Mouse (Mus musculus): ENCODE data around the gene Selenow. TPM values are rescaled to one million over a fixed set of nuclear protein-coding genes. Genes with fewer than 3 reads are reported as not detected.

Selenow gene
- polyA plus RNA-seq, 1 experiment from 2014 or later = 774 TPM

- WGBS = 79% methylated on average over 2 of the region's 2 CpGs
- no peak within 1 kb of the TSS for H3K9ac ChIP-seq
- no peak within 1 kb of the TSS for H3K4me2 ChIP-seq
These were observed 39.9 kb downstream of the Selenow start, which contains the start of gene Crxos for GRCm38 (mm10) chr7:15882317-15882716. Crxos (plus strand) TSS chr7:15882617.

GRCm38 (mm10) chr7:15881831-15882230, 40.4 kb downstream of the Selenow start:
- H3K9me3 ChIP-seq = no peaks in the 10 kb centered on the region
- no peak overlapping the region for H3K9ac ChIP-seq
- no peaks in the 10 kb centered on the region for H3K36me3 ChIP-seq
- ATAC-seq (ENCODE audit: borderline replicate concordance, extremely low read depth, low FRiP score, low TSS enrichment) = no peak
- H3K27ac ChIP-seq = no peak overlapping the region
- no peaks in the 10 kb centered on the region for H3K27me3 ChIP-seq
- WGBS = 65% methylated on average over 3 of the region's 3 CpGs
- H3K4me1 ChIP-seq = no peaks in the 10 kb centered on the region
- H3K4me3 ChIP-seq = no peak overlapping the region
- no peak overlapping the region for H3K4me2 ChIP-seq

More at GRCm38 (mm10) chr7:15882317-15882716, 39.9 kb downstream of the Selenow start, which contains the start of gene Crxos:
- no peak within 1 kb of the TSS for H3K27ac ChIP-seq
- no peak for ATAC-seq (ENCODE audit: borderline replicate concordance, extremely low read depth, low FRiP score, low TSS enrichment)
- no peaks in the 10 kb centered on the region for H3K36me3 ChIP-seq
- no peaks in the 10 kb centered on the region for H3K9me3 ChIP-seq
- no peaks in the 10 kb centered on the region for H3K27me3 ChIP-seq
- no peak within 1 kb of the TSS for H3K4me3 ChIP-seq
- no peaks in the 10 kb centered on the region for H3K4me1 ChIP-seq

DNA sequence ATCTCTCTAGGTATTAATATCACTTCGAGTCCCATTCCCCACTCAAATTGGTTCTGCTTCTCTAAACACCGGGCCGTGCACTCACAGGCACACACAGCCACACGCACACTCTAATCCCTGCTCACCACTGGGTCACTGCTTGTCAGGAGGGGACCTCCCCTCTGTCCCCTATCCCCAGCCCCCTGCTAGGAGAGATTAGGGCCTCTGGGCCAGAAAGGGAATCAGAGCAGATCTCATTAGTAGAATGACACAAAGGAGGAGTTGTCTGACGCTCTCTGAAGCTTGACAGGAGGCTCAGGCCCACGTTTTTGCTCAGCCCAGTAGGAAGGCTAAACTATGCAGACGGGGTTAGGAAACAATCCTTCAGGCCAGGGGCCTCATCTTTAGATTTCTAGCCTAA, 40.8 kb downstream of the Selenow start:
- WGBS = 15% methylated on average over 7 of the region's 7 CpGs

DNA sequence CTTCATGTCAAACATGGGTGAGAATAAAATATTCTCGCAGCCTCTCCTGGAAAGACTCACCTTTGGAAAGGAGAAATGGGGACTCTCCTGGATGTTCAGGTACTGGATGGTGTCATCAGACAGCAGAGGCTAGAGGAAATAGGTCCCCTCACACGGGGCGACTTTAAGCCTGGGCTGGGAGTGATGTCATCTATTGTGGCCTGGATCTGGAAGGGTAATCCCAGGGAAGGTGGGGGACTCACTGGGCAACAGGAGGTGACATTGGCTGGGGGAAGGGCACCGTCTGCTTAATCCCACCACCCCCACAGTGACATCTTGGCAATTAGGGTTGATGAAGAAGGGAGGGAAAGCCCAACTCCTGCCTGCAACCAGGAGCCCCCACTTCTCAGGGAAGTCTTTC, 42.4 kb downstream of the Selenow start, which contains the start of gene Crx:
Gene Crx, minus strand, starts transcription at position 213 of the 400 bp plus-strand sequence.
- ATAC-seq (ENCODE audit: borderline replicate concordance, extremely low read depth, low FRiP score, low TSS enrichment) = no peak
- Histone ChIP-seq H3K9ac (no peak within 1 kb of the TSS), H3K27me3 (no peaks in the 10 kb centered on the region), H3K9me3 (no peaks in the 10 kb centered on the region), H3K4me1 (no peaks in the 10 kb centered on the region), H3K27ac (no peak within 1 kb of the TSS), H3K4me3 (no peak within 1 kb of the TSS), H3K36me3 (no peaks in the 10 kb centered on the region), H3K4me2 (no peak within 1 kb of the TSS)
- WGBS = 35% methylated on average over 4 of the region's 4 CpGs

More for the DNA sequence above, 40.8 kb downstream of the Selenow start:
- Histone ChIP-seq H3K9me3 (no peaks in the 10 kb centered on the region), H3K27ac (no peak overlapping the region), H3K4me1 (no peaks in the 10 kb centered on the region), H3K36me3 (no peaks in the 10 kb centered on the region), H3K4me2 (no peak overlapping the region), H3K9ac (no peak overlapping the region), H3K4me3 (no peak overlapping the region), H3K27me3 (no peaks in the 10 kb centered on the region)
- ATAC-seq (ENCODE audit: borderline replicate concordance, extremely low read depth, low FRiP score, low TSS enrichment) = no peak

Other genes starting within 250 kb of the Selenow start
- not detected in 2 replicates for gene Obox5, start 172.3 kb downstream of the Selenow start, polyA plus RNA-seq (2015; fragmentation: Nextera tagmentation; extraction: Ambion mirVana)
- not detected in 2 replicates for gene Obox6, start 82.7 kb downstream of the Selenow start, polyA plus RNA-seq (2015; fragmentation: Nextera tagmentation; extraction: Ambion mirVana)
- gene Crx, start 42.4 kb downstream of the Selenow start, polyA plus RNA-seq (2015; fragmentation: Nextera tagmentation; extraction: Ambion mirVana) = not detected in 2 replicates
- not detected in 2 replicates for gene Crxos, start 39.8 kb downstream of the Selenow start, polyA plus RNA-seq (2015; fragmentation: Nextera tagmentation; extraction: Ambion mirVana)
- 188 and 189 TPM in 2 replicates for gene Nop53, start 23.7 kb upstream of the Selenow start, polyA plus RNA-seq (2015; fragmentation: Nextera tagmentation; extraction: Ambion mirVana)
- 82.9 and 89.9 TPM in 2 replicates for gene Ehd2, start 45.2 kb upstream of the Selenow start, polyA plus RNA-seq (2015; fragmentation: Nextera tagmentation; extraction: Ambion mirVana)
- gene Bicra, start 125.5 kb upstream of the Selenow start, polyA plus RNA-seq (2015; fragmentation: Nextera tagmentation; extraction: Ambion mirVana) = 5.8 and 8.0 TPM in 2 replicates
- 0.04 TPM in 1 of 2 replicates, not detected in the other for gene Zfp541, start 139.4 kb upstream of the Selenow start, polyA plus RNA-seq (2015; fragmentation: Nextera tagmentation; extraction: Ambion mirVana)
- 168 and 178 TPM in 2 replicates for gene Napa, start 176.1 kb upstream of the Selenow start, polyA plus RNA-seq (2015; fragmentation: Nextera tagmentation; extraction: Ambion mirVana)
- gene Kptn, start 197.5 kb upstream of the Selenow start, polyA plus RNA-seq (2015; fragmentation: Nextera tagmentation; extraction: Ambion mirVana) = 28.5 and 31.7 TPM in 2 replicates
- 0.10 and 0.12 TPM in 2 replicates for gene Slc8a2, start 207.4 kb upstream of the Selenow start, polyA plus RNA-seq (2015; fragmentation: Nextera tagmentation; extraction: Ambion mirVana)